Mouse (Mus musculus) ovary, postnatal 14 days (tissue): ENCODE measurements around the gene Mios.

Experiments
- DNase-seq: peaks from one replicate; pipeline ENCODE4 v3.0.0; 2022; ENCODE audit warnings: low spot score

Mios gene

DNA sequence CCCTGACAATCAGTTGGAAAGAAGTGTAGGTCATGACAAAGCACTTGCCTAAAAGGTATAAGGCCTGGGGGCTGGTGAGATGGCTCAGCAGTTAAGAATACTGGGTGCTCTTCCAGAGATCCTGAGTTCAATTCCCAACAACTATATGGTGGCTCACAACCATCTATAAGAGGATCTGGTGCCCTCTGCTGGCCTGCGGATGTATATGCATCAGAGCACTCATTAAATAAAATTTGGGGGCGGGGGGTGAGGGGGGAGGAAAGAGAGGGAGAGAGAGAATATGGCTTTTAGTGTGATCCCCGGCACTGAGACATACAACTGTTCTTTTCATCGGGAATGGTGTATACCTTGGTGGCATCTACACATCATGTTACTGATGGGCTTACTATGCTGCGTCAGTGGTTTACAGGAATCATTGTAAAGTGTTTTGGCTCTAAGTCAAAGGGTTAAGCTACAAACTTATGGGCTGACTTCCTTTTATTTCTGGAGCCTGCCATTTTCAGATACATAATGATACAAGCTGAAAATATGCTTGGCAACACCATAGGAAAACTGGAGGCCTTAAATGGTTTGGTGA, 69.5 kb downstream of the Mios start:
- DNase-seq = no peak

DNA sequence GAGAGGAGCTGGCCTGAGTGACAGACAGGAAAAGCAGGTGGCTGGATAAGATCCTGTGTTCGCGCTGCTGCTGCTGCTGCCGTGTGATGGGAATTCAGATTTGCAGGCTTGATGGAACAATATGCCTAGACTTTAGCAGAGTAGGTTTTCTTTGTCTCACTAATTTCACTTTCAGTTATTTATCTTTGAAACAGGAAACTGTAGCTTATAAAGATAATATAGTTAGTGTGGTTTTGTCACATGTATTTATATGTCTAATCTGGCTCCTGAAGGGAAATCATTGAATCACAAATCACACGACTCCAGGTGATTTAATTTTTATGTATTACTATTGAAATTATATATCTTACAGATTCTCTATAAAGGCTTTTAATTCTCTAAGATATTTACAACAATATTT, 74.2 kb downstream of the Mios start:
- no peak for DNase-seq

DNA sequence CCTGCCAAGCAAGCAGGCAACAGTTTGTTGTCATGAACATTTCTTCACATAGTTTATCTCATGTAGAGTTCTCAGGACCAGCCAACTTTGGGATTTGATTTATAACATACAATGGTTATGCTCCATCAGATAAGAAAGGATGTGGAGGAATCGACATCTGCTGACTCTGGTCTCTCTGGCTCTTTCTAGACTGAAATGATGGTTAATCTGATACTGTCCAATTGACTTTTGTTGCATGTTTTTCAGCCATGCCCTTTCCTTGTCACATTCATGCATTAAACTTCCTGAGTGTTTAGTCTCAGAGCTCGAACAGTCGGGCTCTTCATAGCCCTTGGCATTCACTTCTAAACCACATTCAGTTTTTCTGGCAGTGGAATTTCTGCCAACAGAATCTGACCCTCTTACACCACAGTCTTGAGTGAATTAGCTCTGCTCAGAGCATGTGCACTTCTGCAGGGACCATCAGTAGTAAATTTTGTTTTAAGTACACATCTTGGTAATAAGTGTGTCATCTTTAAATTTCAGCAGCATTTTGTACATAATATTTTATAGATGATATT, 76.5 kb downstream of the Mios start:
- DNase-seq = no peak
